Mouse (Mus musculus): ENCODE measurements at regions not wholly inside any gene's neighbourhood (a gene's known extent, or its start where the extent isn't known, plus 50 kb on each side); places are given as distances from the start of the nearest gene placed in this dataset.
"Not testable (repeated sequence)": the region's sequence is repeated elsewhere in the genome, so short reads cannot be mapped to it uniquely, and the experiment has no call there.

DNA sequence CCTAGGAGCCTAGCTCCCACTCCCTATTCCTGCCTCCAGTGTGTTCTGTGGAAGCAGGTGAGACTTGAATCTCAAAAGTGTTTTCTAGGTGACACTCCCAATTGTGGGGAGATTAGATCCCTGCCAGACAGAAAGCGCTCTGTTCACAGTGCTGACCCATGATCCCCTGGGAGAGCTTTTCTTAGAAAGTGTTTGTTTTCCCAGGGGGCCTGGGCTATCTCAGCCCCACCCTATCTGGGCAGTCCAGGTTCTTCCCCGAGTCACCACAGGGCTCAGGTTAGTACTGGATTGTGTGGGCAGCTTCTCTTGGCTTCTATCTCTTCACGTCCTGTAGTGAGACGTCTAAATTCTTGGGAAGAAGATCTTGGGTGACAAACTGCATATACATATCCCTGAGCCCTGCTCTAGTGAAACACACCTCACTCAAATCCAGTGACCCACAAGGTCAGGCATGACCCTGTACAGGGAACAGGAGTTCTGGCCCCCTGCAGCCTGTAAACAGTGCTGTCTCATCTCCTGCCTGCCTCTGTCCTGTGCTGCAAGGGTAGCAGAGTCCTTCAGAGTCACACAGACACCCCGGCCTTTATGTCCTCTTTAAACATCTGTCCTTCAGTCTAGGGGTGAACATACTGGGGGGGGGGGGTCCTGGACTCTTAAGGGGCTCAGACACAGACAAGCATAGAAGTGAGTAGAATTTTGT is 76.4 kb downstream of the Rassf10 start:
- Histone ChIP-seq H3K27me3 (ENCODE audit: control insufficient read depth, insufficient read depth, low read length) (no peaks in the 10 kb centered on the region), H3K4me1 (ENCODE audit: control insufficient read depth in 2 of 2, insufficient read depth in 2 of 2, low read length in 2 of 2) (peaks cover 0 to 2% of the 10 kb centered on the region in 2 experiments; a peak in 2 of 4 replicates), H3K4me3 (ENCODE audit: control insufficient read depth in 1 of 2, insufficient read depth in 1 of 2, low read depth in 1 of 2, low read length in 2 of 2) (no peak overlapping the region), H3K36me3 (ENCODE audit: control insufficient read depth, insufficient read depth, low read length) (no peaks in the 10 kb centered on the region), H3K27ac (replicated peaks in 1 of 2; ENCODE audit: control insufficient read depth in 1 of 2, insufficient read depth in 1 of 2, low read depth in 2 of 2, low read length in 2 of 2) (no peak overlapping the region), H3K9me3 (ENCODE audit: control insufficient read depth, low read length) (no peaks in the 10 kb centered on the region), H3K9ac (ENCODE audit: low read length) (no peak overlapping the region), H3K4me2 (ENCODE audit: low read length) (no peak overlapping the region)
- WGBS = 25% methylated on average over 5 of the region's 5 CpGs
- ATAC-seq (ENCODE audit: insufficient number of reproducible peaks, insufficient read depth, low FRiP score, low read depth) = no peak

DNA sequence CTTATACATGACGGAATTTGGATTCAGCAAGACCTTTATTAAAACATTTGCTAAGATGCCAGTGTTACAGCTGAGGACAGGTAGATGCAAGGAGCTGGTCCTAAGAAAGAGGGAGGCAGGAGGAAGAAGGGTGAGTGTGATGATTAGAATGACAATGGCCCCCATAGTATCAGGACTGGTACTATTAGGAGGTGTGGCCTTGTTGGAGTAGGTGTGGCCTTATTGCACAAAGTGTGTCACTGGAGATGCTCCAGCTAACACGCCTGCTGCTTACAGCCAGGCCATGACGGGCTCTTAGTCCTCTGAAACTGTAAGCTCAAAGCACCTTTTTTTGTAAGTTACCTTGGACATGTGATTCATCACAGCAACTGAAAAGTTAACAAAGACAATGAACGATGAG is 82.0 kb downstream of the Rassf10 start:
- H3K4me3 ChIP-seq (ENCODE audit: control insufficient read depth in 1 of 2, insufficient read depth in 1 of 2, low read depth in 1 of 2, low read length in 2 of 2) = no peak overlapping the region
- no peak for ATAC-seq (ENCODE audit: insufficient number of reproducible peaks, insufficient read depth, low FRiP score, low read depth)
- H3K9ac ChIP-seq (ENCODE audit: low read length) = no peak overlapping the region
- 74% methylated on average over 4 of the region's 4 CpGs for WGBS
- H3K4me1 ChIP-seq (ENCODE audit: control insufficient read depth in 2 of 2, insufficient read depth in 2 of 2, low read length in 2 of 2) = peaks cover 0 to 2% of the 10 kb centered on the region in 2 experiments; a peak in 1 of 4 replicates
- no peaks in the 10 kb centered on the region for H3K9me3 ChIP-seq (ENCODE audit: control insufficient read depth, low read length)
- no peak overlapping the region for H3K27ac ChIP-seq (replicated peaks in 1 of 2; ENCODE audit: control insufficient read depth in 1 of 2, insufficient read depth in 1 of 2, low read depth in 2 of 2, low read length in 2 of 2)
- no peak overlapping the region for H3K4me2 ChIP-seq (ENCODE audit: low read length)
- no peaks in the 10 kb centered on the region for H3K36me3 ChIP-seq (ENCODE audit: control insufficient read depth, insufficient read depth, low read length)
- H3K27me3 ChIP-seq (ENCODE audit: control insufficient read depth, insufficient read depth, low read length) = no peaks in the 10 kb centered on the region

DNA sequence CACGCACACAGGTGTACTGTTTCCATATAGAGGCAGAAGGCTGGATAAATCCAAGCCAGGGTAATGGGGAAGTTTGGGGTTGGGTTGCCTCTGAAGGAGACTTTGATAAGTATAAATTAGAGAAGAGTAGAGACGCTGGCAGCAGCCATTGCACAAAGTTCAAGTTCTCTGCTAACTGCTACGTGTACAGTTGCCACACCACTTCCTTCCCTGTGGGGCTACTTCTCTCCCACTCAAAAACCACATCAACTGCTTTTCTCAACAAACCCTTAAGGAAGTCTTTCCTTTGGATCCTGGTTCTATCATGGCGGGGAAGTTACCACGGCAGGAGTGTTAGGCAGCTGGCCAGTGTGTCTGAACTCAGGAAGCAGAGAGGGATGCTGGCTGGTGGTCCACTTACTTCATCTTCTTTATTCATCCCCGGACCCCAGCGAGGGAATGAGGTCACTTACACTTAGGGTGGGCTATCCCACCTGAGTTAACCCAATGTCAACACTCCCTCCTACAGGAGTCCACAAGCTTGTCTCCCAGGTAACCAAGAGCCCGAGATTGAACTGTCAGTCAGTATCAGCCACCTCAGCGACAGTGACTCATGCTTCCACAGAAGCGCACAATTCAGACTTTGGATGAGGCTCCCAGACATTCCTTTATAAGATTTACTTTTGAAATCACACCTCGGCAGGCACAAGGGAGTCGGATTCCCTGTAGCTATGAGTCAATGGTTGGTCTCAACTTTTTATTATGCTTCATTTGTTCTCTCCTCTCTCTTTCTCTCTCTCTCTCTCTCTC is 84.3 kb downstream of the Rassf10 start:
- Histone ChIP-seq H3K36me3 (ENCODE audit: control insufficient read depth, insufficient read depth, low read length) (no peaks in the 10 kb centered on the region), H3K4me2 (ENCODE audit: low read length) (no peak overlapping the region), H3K27me3 (ENCODE audit: control insufficient read depth, insufficient read depth, low read length) (no peaks in the 10 kb centered on the region), H3K27ac (replicated peaks in 1 of 2; ENCODE audit: control insufficient read depth in 1 of 2, insufficient read depth in 1 of 2, low read depth in 2 of 2, low read length in 2 of 2) (no peak overlapping the region), H3K9ac (ENCODE audit: low read length) (no peak overlapping the region), H3K9me3 (ENCODE audit: control insufficient read depth, low read length) (no peaks in the 10 kb centered on the region), H3K4me3 (ENCODE audit: control insufficient read depth in 1 of 2, insufficient read depth in 1 of 2, low read depth in 1 of 2, low read length in 2 of 2) (no peak overlapping the region), H3K4me1 (ENCODE audit: control insufficient read depth in 2 of 2, insufficient read depth in 2 of 2, low read length in 2 of 2) (peaks cover 0 to 2% of the 10 kb centered on the region in 2 experiments; a peak in 1 of 4 replicates)
- no peak for ATAC-seq (ENCODE audit: insufficient number of reproducible peaks, insufficient read depth, low FRiP score, low read depth)
- 71% methylated on average over 12 of the region's 12 CpGs for WGBS

DNA sequence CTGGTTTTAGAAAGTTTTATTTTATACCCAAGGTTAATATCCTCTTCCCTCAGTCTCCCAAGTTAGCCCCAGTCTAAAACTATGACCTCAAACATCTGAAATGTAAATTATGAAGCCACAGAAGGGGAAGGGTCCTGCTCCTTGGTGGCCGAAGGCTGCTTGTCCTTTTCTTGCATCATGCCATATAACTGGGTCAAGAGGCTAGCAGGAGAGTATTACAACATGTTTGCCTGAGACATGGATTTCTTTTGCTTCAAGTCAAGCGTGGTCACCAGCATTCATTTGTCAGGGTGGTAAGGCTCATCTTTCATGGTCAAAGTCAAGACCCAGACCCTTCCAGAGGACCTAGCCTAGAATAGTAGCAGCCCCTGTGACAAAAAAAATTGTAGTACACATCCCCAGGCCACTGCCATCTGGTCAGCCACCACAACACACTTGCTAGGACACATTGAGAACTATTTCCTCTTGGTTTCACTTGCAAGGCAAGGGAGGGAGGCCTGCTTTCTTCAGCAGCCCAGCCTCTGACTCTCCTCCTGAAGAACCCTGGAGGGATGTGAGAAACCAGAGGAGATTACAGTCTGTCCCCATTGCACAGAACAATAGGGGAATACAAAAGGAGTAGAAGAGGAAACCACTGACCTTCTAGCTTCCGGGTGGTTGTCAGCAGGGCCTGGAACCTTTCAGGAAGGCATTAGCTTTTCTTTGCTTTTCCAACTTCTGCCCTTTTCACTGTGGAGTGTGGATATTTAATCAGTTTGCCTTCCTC is 85.3 kb downstream of the Rassf10 start:
- Histone ChIP-seq H3K4me3 (ENCODE audit: control insufficient read depth in 1 of 2, insufficient read depth in 1 of 2, low read depth in 1 of 2, low read length in 2 of 2) (no peak overlapping the region), H3K27ac (replicated peaks in 1 of 2; ENCODE audit: control insufficient read depth in 1 of 2, insufficient read depth in 1 of 2, low read depth in 2 of 2, low read length in 2 of 2) (peak overlapping the region; percentile 28 to 48; a peak in 3 of 4 replicates), H3K9ac (ENCODE audit: low read length) (no peak overlapping the region), H3K4me1 (ENCODE audit: control insufficient read depth in 2 of 2, insufficient read depth in 2 of 2, low read length in 2 of 2) (peaks cover 0 to 2% of the 10 kb centered on the region in 2 experiments; a peak in 1 of 4 replicates), H3K27me3 (ENCODE audit: control insufficient read depth, insufficient read depth, low read length) (no peaks in the 10 kb centered on the region), H3K9me3 (ENCODE audit: control insufficient read depth, low read length) (no peaks in the 10 kb centered on the region), H3K4me2 (ENCODE audit: low read length) (no peak overlapping the region), H3K36me3 (ENCODE audit: control insufficient read depth, insufficient read depth, low read length) (no peaks in the 10 kb centered on the region)
- peak; percentile 31; the same call in 1 of the 2 replicates for ATAC-seq (ENCODE audit: insufficient number of reproducible peaks, insufficient read depth, low FRiP score, low read depth)
- 73% methylated on average over 3 of the region's 3 CpGs for WGBS

DNA sequence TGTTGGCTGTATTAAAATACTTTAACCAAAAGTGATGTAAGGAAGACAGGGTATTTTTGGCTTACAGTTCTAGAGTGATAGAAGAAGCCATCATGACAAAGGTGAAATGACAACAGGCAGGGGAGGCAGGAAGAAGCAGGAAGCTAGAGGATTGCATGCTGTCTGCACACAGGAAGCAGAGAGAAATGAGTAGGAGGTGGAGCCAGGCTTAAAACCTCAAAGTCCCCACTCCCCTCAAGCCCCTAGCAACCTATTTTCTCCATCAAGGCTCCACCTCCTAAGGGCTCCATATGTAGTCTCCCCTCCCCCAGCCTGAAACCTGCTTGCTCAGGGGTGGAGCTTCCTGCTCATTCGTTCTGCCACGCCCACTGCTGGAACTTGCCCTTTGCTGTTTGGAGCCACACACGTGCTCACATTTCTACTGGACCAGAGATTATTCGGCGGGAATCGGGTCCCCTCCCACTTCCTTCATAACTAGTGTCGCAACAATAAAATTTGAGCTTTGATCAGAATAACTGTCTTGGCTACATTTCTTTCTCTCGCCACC is 91.9 kb downstream of the Rassf10 start:
- H3K27me3 ChIP-seq (ENCODE audit: control insufficient read depth, insufficient read depth, low read length); ATAC-seq (ENCODE audit: insufficient number of reproducible peaks, insufficient read depth, low FRiP score, low read depth); H3K27ac ChIP-seq (replicated peaks in 1 of 2; ENCODE audit: control insufficient read depth in 1 of 2, insufficient read depth in 1 of 2, low read depth in 2 of 2, low read length in 2 of 2): not testable (repeated sequence)

DNA sequence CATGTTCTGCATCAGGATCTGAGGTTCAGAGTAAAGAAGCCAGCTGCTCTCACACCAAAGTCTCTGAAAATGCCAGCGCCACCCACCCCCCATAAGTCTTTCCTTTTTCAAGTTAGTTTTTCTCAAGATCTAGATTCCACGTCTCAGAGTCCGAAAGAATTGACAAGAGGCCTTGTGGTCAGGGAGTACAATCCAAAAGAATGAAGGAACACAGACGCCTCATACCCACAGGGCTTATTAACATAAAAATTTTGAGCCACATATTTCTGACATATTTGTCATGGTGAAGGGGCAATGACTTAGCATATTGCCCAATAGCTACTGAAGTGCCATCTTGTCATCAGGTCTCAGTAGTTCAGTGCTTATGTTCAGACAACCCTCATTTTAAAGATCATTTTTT is 92.6 kb downstream of the Rassf10 start:
- ATAC-seq (ENCODE audit: insufficient number of reproducible peaks, insufficient read depth, low FRiP score, low read depth) = no peak
- no peaks in the 10 kb centered on the region for H3K36me3 ChIP-seq (ENCODE audit: control insufficient read depth, insufficient read depth, low read length)

More for the DNA sequence above, 91.9 kb downstream of the Rassf10 start:
- H3K9ac ChIP-seq (ENCODE audit: low read length); H3K9me3 ChIP-seq (ENCODE audit: control insufficient read depth, low read length); H3K36me3 ChIP-seq (ENCODE audit: control insufficient read depth, insufficient read depth, low read length); H3K4me3 ChIP-seq (ENCODE audit: control insufficient read depth in 1 of 2, insufficient read depth in 1 of 2, low read depth in 1 of 2, low read length in 2 of 2); H3K4me2 ChIP-seq (ENCODE audit: low read length); H3K4me1 ChIP-seq (ENCODE audit: control insufficient read depth in 2 of 2, insufficient read depth in 2 of 2, low read length in 2 of 2): not testable (repeated sequence)
- 59% methylated on average over 7 of the region's 8 CpGs for WGBS

DNA sequence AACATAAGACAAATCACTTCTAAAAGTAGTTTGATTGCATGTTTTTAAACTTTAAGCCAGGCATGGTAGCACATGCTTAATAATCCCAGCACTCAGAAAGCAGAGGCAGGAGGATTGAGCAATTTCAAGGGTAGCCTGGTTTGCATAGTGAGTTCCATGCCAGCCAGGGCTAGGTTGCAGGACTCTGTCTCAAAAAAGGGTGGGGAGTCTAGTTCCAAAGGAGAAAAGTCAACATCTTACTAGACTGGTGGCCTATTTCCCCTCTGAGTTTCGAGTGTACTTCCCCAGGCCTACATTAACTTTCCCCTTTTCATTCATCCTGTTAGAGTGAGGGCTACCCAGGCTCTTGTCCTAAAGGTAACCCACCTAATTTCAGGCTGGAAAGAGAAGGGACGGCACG is 93.8 kb downstream of the Rassf10 start:
- H3K4me3 ChIP-seq (ENCODE audit: control insufficient read depth in 1 of 2, insufficient read depth in 1 of 2, low read depth in 1 of 2, low read length in 2 of 2) = no peak overlapping the region
- WGBS = 85% methylated on average over 3 of the region's 3 CpGs
- H3K9me3 ChIP-seq (ENCODE audit: control insufficient read depth, low read length) = peaks cover 3% of the 10 kb centered on the region; the same call in 1 of the 2 replicates
- no peak overlapping the region for H3K27ac ChIP-seq (replicated peaks in 1 of 2; ENCODE audit: control insufficient read depth in 1 of 2, insufficient read depth in 1 of 2, low read depth in 2 of 2, low read length in 2 of 2)
- peaks cover 2% of the 10 kb centered on the region in 2 experiments; a peak in 2 of 4 replicates for H3K4me1 ChIP-seq (ENCODE audit: control insufficient read depth in 2 of 2, insufficient read depth in 2 of 2, low read length in 2 of 2)
- H3K27me3 ChIP-seq (ENCODE audit: control insufficient read depth, insufficient read depth, low read length) = no peaks in the 10 kb centered on the region
- no peaks in the 10 kb centered on the region for H3K36me3 ChIP-seq (ENCODE audit: control insufficient read depth, insufficient read depth, low read length)
- H3K4me2 ChIP-seq (ENCODE audit: low read length) = no peak overlapping the region
- no peak overlapping the region for H3K9ac ChIP-seq (ENCODE audit: low read length)
- no peak for ATAC-seq (ENCODE audit: insufficient number of reproducible peaks, insufficient read depth, low FRiP score, low read depth)

More for the DNA sequence above, 92.6 kb downstream of the Rassf10 start:
- H3K4me3 ChIP-seq (ENCODE audit: control insufficient read depth in 1 of 2, insufficient read depth in 1 of 2, low read depth in 1 of 2, low read length in 2 of 2) = no peak overlapping the region
- no peaks in the 10 kb centered on the region for H3K27me3 ChIP-seq (ENCODE audit: control insufficient read depth, insufficient read depth, low read length)
- H3K4me1 ChIP-seq (ENCODE audit: control insufficient read depth in 2 of 2, insufficient read depth in 2 of 2, low read length in 2 of 2) = peaks cover 2% of the 10 kb centered on the region in 2 experiments; a peak in 2 of 4 replicates
- no peak overlapping the region for H3K4me2 ChIP-seq (ENCODE audit: low read length)
- peaks cover 3% of the 10 kb centered on the region; the same call in 1 of the 2 replicates for H3K9me3 ChIP-seq (ENCODE audit: control insufficient read depth, low read length)
- no peak overlapping the region for H3K9ac ChIP-seq (ENCODE audit: low read length)
- WGBS = 86% methylated on average over 4 of the region's 4 CpGs
- no peak overlapping the region for H3K27ac ChIP-seq (replicated peaks in 1 of 2; ENCODE audit: control insufficient read depth in 1 of 2, insufficient read depth in 1 of 2, low read depth in 2 of 2, low read length in 2 of 2)

Data from heart, embryonic 14.5 days (tissue).